Mouse (Mus musculus) thymus, postnatal 36 days (tissue): Measurements from ENCODE around the gene Dnajc17.
A peak's percentile ranks its signal among the peaks of the same experiment; 100 is the strongest.

Experiments
- DNase-seq, 2 experiments: peaks; one replicate each; pipeline ENCODE4 v3.0.0; 2022; ENCODE audit warnings: mixed read lengths in 2 of 2

Gene Dnajc17

DNA sequence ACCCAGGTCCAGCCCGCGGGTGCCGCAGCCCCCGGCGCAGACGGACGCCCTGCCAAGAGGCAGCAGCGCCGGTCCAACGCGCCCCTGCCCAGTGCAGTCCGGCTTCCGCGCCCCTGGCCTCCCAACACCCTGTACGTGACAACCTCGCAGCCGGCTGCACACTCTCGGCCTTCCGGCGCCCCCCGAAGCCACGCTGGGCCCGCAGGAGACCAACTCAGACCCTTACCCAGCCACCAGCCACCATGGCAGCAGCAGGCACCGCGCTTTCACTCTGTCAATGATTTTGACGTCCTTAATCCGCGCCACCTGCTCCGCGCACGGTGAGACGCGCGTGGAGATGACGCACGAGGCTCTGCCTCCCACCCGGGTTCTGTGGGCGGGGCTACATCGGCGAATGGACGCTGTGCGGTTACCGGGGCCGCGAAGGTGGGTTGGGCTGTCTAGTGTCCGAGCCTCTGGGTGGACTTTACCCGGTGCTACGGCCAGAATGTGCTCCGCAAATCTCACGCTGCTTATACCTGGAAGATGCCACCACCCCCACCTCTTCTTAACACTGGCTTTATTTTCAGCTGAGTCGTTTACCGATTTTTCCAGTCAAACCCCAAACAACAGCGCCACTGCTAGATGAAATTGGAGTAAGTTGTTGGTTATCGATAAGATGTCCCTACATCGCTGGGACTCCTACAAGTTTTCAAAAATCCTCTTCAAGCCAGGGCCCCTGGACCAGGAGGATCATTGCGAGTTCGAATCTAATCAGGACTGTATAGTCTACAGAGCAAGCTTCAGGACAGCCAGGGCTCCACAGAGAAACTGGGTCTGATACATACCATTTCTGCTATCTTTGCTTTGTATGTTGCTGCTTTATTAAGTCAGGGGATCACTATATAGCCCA is 51.7 kb downstream of the Dnajc17 start, which contains the start of gene Rmdn3:
Rmdn3 (minus strand) TSS at position 354 of the 892 bp plus-strand sequence.
- peak; percentile 91 to 92 for DNase-seq

DNA sequence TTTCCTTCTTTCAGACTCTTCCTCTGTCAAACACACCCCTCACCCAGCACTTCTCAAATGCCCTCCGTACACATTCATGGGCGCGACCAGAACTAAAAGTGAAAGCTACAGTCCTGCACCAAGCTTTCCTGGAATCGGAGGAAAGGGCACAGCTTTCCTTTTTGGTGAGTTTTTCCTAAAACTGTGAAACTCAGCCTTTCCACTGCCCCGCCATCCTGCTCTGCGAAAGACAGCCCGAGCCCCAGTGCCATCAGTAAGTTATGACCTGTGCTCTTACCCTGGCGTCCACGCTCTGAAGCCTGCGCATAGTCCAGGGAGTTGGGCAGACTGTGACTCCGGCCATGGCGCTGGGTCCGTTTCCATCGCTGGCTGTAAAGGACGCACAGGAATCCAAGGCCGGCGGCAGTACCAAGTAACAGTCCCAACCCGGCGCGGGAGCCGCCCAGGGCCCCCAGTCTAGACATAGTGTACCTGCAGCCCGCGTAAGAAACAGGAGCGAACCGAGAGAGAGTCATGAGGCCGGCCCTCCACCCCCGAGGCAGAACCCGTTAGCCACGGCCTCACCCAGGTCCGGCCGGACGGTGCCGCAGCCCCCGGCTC is 52.4 kb downstream of the Dnajc17 start:
- no peak for DNase-seq

DNA sequence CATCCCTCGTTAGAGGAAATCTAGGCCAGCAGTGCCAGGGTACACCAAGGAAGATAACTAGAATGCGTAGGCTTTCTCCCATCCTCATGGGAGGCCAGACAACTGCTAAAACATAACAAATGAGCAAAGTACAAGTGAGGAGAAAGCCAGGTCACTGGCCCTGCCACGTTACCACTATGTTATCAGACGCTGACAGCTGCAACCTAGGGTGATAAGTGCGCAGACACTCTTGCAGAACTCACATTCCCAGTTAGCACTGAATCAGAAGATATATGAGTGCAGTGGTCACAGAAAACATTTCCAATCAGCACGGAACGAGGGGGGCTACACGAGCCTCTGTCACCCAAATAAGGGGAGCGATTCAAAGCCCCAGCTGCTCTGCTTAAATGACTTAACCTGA is 53.2 kb downstream of the Dnajc17 start:
- no peak for DNase-seq

DNA sequence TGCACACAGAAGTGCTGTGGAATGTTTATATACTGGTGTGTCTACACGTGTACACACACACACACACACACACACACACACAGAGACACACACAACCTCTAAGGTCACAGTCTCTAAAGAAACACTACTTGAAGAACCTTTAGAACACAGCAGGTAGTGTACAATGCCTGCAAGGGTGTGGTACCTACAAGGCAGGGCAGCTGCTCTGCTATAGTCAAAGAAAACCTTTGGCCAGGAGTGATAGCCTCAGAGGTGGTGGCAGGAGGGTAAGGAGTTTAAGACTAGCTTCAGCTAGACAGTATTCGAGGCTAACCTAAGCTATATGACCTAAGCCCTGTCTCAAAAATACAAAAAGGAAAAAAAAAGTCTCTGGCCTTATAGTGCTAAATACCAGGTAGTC is 53.9 kb downstream of the Dnajc17 start:
- no peak for DNase-seq

DNA sequence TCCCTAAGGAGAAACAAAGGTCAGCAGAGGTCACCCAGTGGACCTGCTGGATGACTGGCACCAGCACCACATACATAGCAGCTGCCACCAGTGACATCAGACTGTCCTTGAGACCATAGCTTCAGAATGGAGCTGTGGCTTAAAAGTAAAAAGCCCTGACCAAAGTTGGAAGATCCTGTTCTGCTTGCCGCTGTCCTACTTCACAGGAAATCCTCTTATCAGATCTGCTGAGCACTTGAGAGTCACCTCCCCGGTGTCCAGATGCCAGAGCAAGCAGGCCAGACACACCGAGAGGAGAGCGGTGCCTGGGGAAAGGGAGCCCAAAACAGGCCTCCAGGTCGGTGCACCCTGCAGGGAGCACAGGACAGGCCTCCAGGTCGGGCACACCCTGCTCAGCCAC is 56.3 kb downstream of the Dnajc17 start:
- no peak for DNase-seq

DNA sequence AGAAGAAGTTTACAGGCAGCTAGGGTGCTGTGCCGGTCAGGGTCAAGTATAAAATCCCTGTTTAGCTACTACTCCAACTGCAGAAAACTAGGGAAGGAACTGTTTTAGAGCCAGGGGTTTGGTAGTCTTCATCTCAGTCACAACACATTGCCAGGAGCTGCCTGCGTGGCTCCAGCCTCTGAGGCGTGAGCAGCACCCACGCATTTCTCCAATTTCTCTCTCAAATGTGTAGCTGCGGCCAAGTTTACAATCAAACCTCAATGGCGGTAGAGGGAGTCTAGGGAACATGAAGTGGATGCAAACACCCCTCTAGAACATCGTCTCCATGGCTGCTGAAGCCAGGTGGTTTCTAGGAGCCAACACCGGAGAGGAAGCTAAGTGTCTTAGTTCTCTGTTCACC is 60.8 kb downstream of the Dnajc17 start:
- DNase-seq = no peak

DNA sequence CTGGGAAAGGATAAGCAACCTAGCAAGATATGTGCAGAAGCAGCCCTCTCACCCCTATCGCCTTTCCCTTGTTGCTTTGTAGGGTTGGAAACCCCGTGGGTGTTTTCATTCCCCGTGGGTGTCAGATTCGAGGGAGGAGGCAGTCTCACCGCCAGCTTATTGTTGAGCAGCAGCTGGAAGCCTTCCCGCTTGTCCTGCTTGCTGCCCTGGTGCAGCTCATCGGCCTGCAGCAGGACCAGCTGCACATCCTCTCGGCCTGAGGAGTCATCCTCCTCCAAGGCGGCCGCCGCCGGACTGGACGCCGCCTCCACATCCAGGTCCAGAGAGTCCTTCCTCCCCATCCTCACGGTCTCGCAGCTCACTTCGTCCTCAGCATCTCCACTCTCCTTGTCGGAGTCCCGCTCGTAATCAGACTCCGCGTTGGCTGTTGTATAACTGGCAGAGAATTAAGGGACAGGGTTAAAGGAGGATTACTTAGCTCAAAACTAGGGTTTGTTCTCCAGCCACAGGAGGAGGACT is 61.4 kb downstream of the Dnajc17 start:
- DNase-seq = no peak

DNA sequence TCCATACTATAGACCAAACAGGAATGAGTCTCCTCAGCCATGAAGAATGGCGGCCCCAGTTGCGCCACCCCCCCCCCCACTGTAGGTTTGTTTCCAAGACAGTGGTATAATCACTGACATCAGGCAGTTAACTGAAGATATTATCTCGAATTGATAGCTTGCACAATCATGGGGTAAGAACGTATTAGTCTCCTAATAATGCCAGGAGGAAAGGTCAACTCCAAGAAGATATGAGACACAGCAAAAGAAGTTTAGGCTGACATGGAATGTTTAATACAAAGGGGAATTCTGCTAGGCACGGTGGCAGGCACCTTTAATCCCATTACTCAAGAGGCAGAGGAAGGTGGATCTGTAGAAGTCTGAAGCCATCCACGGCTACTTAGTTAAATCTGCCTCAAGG is 62.2 kb downstream of the Dnajc17 start:
- no peak for DNase-seq

DNA sequence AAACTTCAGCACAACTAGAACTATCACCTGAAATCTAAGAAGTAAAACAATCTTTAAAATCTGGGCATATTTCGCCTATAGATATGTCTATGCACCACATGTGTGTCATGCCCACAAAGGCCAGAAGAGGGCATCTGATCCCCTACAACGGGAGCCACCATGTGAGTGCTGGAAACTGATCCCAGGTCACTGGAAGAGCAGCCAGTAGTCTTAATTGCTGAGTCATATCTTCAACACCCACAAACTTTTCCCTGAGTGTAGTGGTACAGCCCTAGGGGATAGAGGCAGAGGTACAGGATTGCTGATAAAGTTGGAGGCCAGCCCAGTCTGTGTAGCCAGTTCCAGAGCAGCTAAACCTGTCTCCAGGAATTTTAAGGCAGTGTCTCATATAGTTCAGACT is 63.4 kb downstream of the Dnajc17 start:
- DNase-seq = peak in 1 of 2 experiments; percentile 9

DNA sequence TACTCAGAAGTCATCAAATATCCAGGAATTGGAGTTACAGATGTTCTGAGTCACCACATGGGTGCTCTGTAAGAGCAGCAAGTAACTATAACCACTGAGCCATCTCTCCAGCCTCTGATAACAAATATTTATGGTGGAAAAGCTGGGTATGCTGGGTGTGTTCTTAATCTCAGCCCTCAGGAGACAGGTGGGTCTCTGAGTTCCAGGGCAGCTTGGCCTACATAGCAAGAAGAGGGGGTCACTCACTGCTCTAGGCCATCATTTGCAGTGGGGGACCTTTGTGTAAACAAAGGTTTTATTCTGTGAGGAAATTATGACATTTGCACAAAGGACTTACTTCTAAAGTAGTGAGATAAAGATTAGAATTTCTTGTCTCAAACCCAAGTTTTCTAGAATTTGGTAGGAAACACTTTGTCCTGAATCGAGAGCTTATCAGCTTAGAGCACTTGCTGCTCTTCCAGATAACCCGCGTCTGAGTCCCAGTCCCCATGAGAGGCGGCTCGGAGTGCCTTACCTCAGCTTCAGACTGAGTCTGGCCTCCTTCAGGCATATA is 72.2 kb downstream of the Dnajc17 start:
- no peak for DNase-seq
